Mouse (Mus musculus) cortical plate, adult 2 months (tissue): ENCODE data around the gene Ccdc146.

ENCODE experiments used
- CTCF ChIP-seq: fragments of 200-500 bp; IDR thresholded peaks from 2 replicates; pipeline ENCODE4 v1.5.1; 2011; ENCODE audit warnings: mild to moderate bottlenecking, control low read depth, low read length; ENCODE audit not compliant: insufficient read depth; ENCODE audit errors: extremely low read depth
- POLR2A ChIP-seq: fragments of 200-500 bp; IDR thresholded peaks from 2 replicates; pipeline ENCODE4 v1.6.1; 2011; ENCODE audit warnings: mild to moderate bottlenecking, low read length, control low read depth; ENCODE audit not compliant: insufficient read depth; ENCODE audit errors: extremely low read depth

GRCm38 (mm10) chr5:21414116-21414820 is 10.2 kb downstream of the Ccdc146 start:
- TF ChIP-seq CTCF = no peak
- no peak for TF ChIP-seq POLR2A
